Mouse (Mus musculus) fat pad, adult 2 months (tissue): ENCODE results near the gene Rnf223.
"Not testable (repeated sequence)": the region's sequence is repeated elsewhere in the genome, so short reads cannot be mapped to it uniquely, and the experiment has no call there.

Experiments used
- DNase-seq: peaks from one replicate; pipeline ENCODE4 v3.0.0-alpha.2; 2011; ENCODE audit warnings: low read depth, low spot score; ENCODE audit errors: extremely low read depth

Gene Rnf223

DNA sequence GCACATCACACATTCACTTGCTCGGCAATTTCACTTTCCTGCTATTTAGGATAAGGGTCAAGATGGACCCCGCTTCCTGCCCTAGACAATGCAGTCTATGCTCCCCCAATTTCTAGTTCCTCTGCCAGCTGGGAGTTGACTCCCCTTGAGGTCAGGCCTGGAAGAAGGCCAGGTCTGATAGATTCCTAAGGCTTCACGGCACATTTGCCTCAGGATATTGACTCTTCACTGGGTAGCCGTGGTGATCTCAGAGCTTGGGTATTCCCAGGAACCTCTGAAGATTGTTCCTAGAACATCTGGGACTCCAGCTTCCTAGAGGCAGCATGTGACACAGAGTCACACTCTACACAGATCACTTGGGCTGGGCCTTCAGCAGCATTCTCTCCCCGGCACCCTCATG lies 1.6 kb upstream of the Rnf223 start:
- no peak for DNase-seq

DNA sequence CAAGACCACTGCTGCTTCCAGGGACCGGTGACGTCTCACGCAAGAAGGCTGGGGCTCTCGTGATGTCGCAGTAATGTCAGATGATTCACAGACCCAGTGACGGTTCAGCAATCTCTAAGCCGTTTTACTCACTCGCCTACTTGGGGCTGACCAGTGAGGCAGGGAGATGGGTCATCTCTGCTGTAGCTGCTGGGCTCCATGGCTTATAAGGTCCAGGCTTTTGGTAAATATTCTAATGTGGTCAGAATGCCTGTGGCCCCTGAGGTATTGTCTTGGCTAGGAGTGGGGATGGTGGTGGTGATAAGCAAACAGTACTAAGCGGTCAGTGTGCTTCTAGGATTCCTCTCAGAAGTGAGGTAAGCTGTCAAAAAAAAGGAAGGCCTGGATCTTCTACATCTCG lies 627 bp downstream of the Rnf223 start:
- DNase-seq = no peak

DNA sequence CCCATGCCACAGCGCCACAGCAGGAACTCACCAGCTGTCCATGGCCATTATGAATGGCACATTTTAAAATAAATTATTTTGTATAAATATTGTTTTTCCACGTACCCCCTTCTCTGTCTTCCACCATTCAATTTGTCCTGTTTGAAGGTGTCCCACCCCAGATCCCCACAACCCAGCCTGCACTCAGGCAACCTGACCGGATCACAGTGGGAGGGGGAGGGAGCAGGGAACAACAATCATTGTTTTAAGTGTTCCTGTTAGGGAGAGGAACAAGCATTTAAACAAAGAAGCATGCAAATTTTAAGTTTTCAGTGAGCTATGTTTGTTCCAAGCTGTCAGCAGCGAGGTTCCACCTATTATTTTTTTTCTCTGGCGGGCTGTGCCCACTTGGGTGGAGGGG lies 3.0 kb downstream of the Rnf223 start:
- DNase-seq = no peak

DNA sequence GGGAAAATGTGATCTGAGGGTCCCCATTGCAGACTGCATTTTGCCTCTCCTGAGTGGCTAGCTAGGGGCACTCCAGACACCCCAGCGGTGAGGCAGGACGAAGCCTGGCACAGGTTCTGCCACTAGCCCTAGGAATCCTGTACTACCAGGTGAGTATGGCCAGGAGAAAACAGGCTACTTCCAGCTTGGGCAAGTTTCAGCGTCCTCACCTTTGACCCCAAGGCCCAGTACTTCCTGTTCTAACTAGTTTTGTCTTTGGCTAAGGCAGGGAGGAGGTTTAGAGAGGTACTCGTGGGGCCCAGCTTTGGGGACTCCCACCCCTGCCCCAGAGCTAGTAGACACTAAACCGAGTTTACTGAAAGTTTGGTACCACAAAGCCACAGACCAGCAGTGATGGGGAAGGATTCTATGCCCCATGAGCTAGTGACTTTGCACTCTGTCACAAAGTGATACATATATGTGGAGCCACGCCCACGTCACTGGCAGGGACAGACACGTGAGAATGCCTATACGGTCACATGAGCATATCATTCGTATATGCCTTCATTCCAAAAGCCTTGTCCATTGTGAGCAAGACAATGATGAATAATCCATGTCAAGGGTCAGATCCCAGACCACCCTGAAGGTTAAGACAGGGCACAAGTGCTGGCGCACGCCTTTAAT lies 3.8 kb downstream of the Rnf223 start:
- no peak for DNase-seq

DNA sequence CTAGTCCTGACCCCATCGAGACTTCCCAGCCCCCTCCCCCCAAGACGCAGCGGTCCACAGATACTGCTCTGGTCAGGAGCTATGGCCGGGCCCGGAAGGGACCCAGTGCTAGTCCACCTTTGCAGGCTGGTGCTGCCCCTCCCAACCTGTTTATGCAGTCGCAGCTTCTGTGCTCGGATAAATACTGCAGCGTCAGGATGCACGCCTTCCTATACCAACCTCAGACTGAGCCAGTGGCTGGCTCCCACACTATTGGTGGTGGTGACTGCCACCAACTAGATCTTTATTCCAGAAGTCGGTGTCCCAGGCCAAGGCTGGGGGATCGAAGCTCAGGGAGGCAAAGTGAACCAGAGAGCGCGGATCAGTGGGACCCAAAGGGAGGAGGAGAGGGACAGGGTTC lies 4.8 kb downstream of the Rnf223 start:
- DNase-seq = no peak

DNA sequence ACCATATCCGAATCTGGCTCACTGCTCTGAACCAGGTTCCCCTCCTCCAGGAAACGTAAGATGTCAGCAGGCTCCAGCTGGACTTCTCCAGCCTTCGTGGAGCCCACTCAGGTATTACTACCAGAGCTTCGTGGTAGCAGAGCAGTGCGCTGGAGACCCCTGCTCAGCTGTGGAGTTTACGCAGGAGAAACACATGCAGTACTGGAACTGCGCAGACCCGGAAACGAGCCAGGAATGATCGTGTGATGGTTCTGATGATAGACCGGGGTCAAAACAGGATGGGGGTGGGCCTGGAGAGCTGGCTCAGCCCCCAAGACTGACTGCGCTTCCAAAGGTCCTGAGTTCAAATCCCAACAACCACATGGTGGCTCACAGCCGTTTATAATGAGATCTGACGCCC lies 5.5 kb downstream of the Rnf223 start:
- no peak for DNase-seq

DNA sequence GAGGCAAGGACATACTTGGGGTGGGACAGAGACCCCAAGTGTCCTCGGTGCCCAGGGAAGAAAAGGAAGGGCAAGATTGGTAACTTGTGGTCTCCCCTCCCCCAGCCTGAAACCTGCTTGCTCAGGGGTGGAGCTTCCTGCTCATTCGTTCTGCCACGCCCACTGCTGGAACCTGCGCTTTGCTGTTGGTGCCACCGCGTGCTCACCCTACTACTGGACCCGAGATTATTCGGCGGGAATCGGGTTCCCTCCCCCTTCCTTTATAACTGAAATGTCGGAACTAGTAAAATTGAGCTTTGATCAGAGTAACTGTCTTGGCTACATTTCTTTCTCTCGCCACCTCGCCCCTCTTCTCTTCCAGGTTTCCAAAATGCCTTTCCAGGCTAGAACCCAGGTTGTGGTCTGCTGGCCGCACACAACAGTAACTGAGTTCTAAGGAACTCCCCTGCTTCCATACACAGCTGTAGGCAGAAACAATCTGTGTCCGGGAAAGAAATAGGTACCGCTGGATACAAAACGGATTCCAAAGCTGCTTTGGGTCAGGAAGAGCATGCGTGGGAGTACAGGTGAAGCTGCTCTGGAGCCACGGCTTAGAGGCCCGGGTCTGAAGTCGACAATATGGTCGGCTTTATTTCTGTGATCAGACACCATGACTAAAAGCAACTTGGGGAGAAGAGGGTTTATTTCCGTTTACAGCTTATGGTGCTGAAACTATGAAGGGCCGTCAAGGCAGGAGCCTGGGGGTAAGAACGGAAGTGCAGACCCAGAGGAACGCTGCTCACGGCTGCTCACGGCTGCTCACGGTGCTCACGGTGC lies 6.2 kb downstream of the Rnf223 start:
- DNase-seq = no peak

DNA sequence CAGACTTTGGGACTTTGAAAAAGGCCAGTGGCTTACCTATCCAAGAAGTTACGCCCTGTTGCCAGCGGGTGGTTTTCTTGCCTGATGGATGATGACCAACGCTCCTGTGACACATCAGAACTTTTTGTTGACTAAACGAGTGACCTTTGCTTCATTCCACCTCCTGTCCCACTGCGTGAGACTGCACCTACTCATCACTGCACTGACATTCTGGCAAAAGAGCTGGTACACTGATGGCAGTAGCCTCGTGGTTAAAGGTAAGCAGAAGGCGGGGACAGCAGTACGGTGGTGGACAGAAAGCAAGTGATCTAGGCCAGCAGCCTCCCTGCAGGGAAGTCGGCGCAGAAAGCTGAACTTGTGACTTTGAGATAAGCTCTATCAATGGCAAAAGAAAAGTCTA lies 20.6 kb downstream of the Rnf223 start:
- not testable (repeated sequence) for DNase-seq

DNA sequence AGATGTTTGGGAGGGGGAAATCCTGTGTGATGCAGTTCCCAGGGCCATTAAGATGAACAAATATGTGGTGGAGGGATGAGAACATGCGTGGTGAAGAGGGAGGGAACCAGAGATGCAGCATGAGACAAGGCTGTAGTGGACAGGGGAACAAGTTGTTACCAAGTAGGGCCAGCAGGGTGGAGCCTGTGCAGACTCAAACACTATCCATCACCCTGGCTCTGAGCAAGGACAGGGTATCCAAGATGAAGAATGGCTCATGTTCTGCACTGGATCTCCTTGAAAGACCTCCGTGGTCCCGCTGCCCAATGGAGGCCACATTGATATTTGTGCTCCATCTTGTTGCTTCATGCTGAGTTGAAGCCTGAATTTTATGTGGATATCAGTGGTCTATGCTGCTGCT lies 24.5 kb downstream of the Rnf223 start:
- no peak for DNase-seq

DNA sequence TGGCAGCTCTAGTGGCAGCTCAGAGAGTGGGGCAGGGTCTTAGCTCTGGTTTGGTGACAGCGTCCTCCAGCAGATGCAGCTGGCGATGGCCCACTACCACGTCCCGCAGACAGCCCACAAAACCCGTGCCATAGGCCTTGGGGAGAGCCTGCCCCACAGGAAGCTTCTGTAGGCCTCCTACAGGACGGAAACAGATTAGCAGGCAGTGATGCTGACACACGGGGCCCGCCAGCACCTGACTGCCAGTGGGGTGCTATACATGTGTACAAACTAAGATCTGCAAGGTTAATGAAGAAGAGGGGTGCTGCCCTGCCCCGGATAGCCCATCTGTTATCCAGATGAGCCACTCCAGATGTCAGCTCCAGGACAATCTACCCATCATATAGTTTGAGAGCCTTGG lies 36.2 kb downstream of the Rnf223 start:
- DNase-seq = no peak

DNA sequence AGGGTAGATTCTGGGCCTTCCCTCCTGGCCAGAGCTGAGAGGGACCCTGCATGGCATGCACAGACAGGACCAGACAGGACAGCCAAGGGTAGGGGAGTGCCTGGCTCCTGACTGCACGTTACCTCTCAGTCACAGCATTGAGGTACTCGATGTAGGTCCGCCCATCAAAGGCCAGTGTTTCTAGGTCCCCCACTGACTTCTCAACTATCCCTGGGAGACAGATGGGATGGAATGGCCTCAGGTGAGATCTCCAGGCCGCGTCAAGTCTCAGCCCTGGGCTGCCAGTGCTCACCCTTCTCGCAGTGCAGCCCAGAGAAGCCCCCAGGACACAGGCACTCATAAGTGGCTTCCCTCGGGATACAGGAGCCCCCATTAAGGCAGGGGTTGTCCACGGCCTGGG lies 38.3 kb downstream of the Rnf223 start:
- no peak for DNase-seq

DNA sequence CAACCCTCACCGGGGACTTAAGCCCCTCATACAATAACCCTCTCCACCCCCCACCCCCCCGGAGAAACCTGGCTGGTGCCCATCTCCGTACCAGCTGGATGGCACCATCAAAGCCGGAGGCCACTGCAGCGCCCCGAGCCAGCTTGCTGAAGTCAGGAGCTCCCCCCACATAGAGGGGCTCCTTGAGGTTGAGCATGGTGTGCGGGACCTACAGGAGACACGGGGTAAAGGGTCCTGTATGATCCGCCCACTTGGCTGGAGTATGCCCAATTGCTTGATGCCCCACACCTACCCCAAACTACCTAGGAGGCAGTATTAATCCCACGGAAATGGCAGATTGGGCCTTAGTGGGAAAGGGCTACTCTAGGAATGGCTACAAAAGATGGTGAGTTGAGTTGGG lies 38.8 kb downstream of the Rnf223 start:
- no peak for DNase-seq

DNA sequence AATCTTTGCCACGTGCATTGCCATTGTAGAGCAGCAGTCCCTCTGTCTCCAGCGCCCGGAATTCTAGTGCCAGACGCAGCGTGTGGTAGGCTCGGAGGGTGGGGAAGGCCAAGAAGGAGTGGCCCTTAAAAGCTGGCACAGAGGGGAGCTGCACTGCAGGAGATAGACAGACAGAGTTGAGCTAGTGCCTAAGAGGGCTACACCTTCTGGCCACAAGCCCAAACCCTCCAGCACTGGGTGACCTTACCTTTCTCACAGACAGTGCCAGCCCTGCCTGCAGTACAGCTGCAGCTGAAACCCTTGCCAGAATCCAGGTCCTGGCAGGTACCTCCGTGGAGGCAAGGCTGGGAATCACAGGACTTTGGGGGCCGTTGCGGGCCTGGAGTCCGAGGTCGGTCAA lies 41.5 kb downstream of the Rnf223 start:
- peak; percentile 83 for DNase-seq

DNA sequence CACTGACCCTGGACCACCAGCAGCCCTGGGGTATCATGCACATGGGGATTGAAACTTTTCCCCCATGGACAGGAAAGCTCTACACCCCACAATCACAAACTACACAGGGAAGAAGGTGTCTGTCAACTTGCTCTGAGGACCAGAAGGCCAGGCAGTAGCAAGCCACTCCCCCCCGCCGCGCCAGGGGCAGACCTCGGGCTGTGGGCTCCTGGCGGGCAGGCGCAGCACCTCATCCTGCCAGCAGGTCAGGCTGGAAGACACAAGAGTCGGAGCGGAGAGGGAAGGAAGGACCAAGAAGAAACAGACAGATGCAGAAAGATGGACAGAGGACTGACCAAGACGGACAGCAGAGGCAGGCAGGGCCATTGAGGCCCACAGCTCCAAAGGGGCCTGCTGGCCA lies 47.3 kb downstream of the Rnf223 start:
- DNase-seq = no peak
